Mouse (Mus musculus) heart, embryonic 12.5 days (tissue): ENCODE results near the gene Gm20388. TPM values are rescaled to one million over a fixed set of nuclear protein-coding genes. Genes with fewer than 3 reads are reported as not detected.

Experiments used
- ATAC-seq: fragments of 200-750 bp; cut with Nextera tagmentation; 2 replicates; pipeline ENCODE4 v1.8.0; 2017; ENCODE audit warnings: moderate TSS enrichment, moderate library complexity; ENCODE audit not compliant: insufficient number of reproducible peaks, low FRiP score
- H3K27ac ChIP-seq: fragments of 300-500 bp; sonication (generic); 2 replicates; pipeline ENCODE4 v1.5.1; 2016; ENCODE audit warnings: mild to moderate bottlenecking, moderate library complexity; ENCODE audit not compliant: poor library complexity, severe bottlenecking
- H3K27me3 ChIP-seq: fragments of 300-500 bp; sonication (generic); replicated peaks from 2 replicates; pipeline ENCODE4 v1.6.1; 2016; ENCODE audit warnings: mild to moderate bottlenecking, moderate library complexity
- H3K36me3 ChIP-seq: fragments of 300-500 bp; sonication (generic); 2 replicates; pipeline ENCODE4 v1.6.1; 2016; ENCODE audit warnings: mild to moderate bottlenecking, moderate library complexity
- H3K4me1 ChIP-seq: fragments of 300-500 bp; sonication (generic); replicated peaks from 2 replicates; pipeline ENCODE4 v1.6.1; 2016; ENCODE audit warnings: mild to moderate bottlenecking
- H3K4me2 ChIP-seq: fragments of 300-500 bp; sonication (generic); 2 replicates; pipeline ENCODE4 v1.6.1; 2016; ENCODE audit warnings: mild to moderate bottlenecking, moderate library complexity
- H3K4me3 ChIP-seq: fragments of 300-500 bp; sonication (generic); 2 replicates; pipeline ENCODE4 v1.5.1; 2016; ENCODE audit warnings: mild to moderate bottlenecking
- H3K9ac ChIP-seq: fragments of 300-500 bp; sonication (generic); 2 replicates; pipeline ENCODE4 v1.6.1; 2016; ENCODE audit warnings: mild to moderate bottlenecking, moderate library complexity
- H3K9me3 ChIP-seq: fragments of 300-500 bp; sonication (generic); replicated peaks from 2 replicates; pipeline ENCODE4 v1.6.1; 2016; ENCODE audit warnings: mild to moderate bottlenecking, moderate library complexity
- WGBS: fragments of 180-500 bp; shearing (Covaris S2); methylation state at CpG from one replicate; pipeline ENCODE4 v1.1.7; 2016; 5-methylcytosine and 5-hydroxymethylcytosine counted together
- polyA plus RNA-seq: library from polyadenylated mRNA; unstranded; fragments of >200 nt; fragmentation: Nextera tagmentation; extraction: Ambion mirVana; gene quantifications from 2 replicates; pipeline ENCODE4 v1.2.1, GENCODE M21; 2016

Gene Gm20388
- polyA plus RNA-seq, 1 experiment from 2014 or later, result not detected

- no peak for ATAC-seq
- H3K4me1 ChIP-seq, result peaks cover 9% of the 10 kb centered on the region
- 90% methylated on average over 7 of the region's 7 CpGs for WGBS
- H3K4me3 ChIP-seq, result no peak overlapping the region
- H3K4me2 ChIP-seq, result no peak overlapping the region
- peaks cover 80% of the 10 kb centered on the region for H3K36me3 ChIP-seq
- H3K9me3 ChIP-seq, result no peaks in the 10 kb centered on the region; the same call in 1 of the 2 replicates
- no peak overlapping the region for H3K27ac ChIP-seq
- H3K9ac ChIP-seq, result no peak overlapping the region
- no peaks in the 10 kb centered on the region for H3K27me3 ChIP-seq
Measured at GRCm38 (mm10) chr8:121981520-121981895, 2070.9 kb downstream of the Gm20388 start.

GRCm38 (mm10) chr8:121985673-121986072, 2075.0 kb downstream of the Gm20388 start:
- Histone ChIP-seq H3K27ac (no peak overlapping the region), H3K36me3 (peaks cover 92% of the 10 kb centered on the region), H3K4me1 (peaks cover 6% of the 10 kb centered on the region), H3K9ac (no peak overlapping the region), H3K4me2 (no peak overlapping the region), H3K27me3 (no peaks in the 10 kb centered on the region), H3K4me3 (no peak overlapping the region), H3K9me3 (no peaks in the 10 kb centered on the region; the same call in 1 of the 2 replicates)
- WGBS, result 96% methylated on average over 3 of the region's 3 CpGs
- no peak for ATAC-seq

- Histone ChIP-seq H3K9me3 (no peaks in the 10 kb centered on the region; the same call in 1 of the 2 replicates), H3K27me3 (no peaks in the 10 kb centered on the region), H3K27ac (no peak overlapping the region), H3K36me3 (peaks cover 92% of the 10 kb centered on the region), H3K4me2 (no peak overlapping the region), H3K9ac (no peak overlapping the region), H3K4me3 (no peak overlapping the region), H3K4me1 (no peaks in the 10 kb centered on the region; the same call in 1 of the 2 replicates)
- WGBS, result 92% methylated on average over 5 of the region's 5 CpGs
- no peak for ATAC-seq
Measured at GRCm38 (mm10) chr8:121987892-121988291, 2077.3 kb downstream of the Gm20388 start.

- no peak overlapping the region for H3K4me3 ChIP-seq
- no peak overlapping the region for H3K9ac ChIP-seq
- H3K4me2 ChIP-seq, result no peak overlapping the region
- WGBS, result 78% methylated on average over 9 of the region's 9 CpGs
- ATAC-seq, result no peak
- H3K4me1 ChIP-seq, result peaks cover 12% of the 10 kb centered on the region
- no peak overlapping the region for H3K27ac ChIP-seq
- peaks cover 89% of the 10 kb centered on the region for H3K36me3 ChIP-seq
- H3K27me3 ChIP-seq, result no peaks in the 10 kb centered on the region
- no peaks in the 10 kb centered on the region; the same call in 1 of the 2 replicates for H3K9me3 ChIP-seq
Measured at GRCm38 (mm10) chr8:121990506-121991255, 2080.0 kb downstream of the Gm20388 start.

- Histone ChIP-seq H3K36me3 (peaks cover 81% of the 10 kb centered on the region), H3K4me2 (no peak overlapping the region), H3K4me3 (no peak overlapping the region), H3K27ac (no peak overlapping the region), H3K27me3 (no peaks in the 10 kb centered on the region), H3K9ac (no peak overlapping the region), H3K4me1 (peaks cover 12% of the 10 kb centered on the region), H3K9me3 (no peaks in the 10 kb centered on the region)
- WGBS, result 85% methylated on average over 7 of the region's 7 CpGs
- no peak; the same call in 1 of the 2 replicates for ATAC-seq
Measured at GRCm38 (mm10) chr8:121991611-121992010, 2081.0 kb downstream of the Gm20388 start.

- Histone ChIP-seq H3K9ac (no peak overlapping the region), H3K9me3 (no peaks in the 10 kb centered on the region), H3K27me3 (no peaks in the 10 kb centered on the region), H3K27ac (no peak overlapping the region), H3K36me3 (peaks cover 81% of the 10 kb centered on the region), H3K4me1 (peaks cover 12% of the 10 kb centered on the region), H3K4me3 (no peak overlapping the region), H3K4me2 (no peak overlapping the region)
- no peak for ATAC-seq
- WGBS, result 85% methylated on average over 4 of the region's 4 CpGs
Measured at GRCm38 (mm10) chr8:121992911-121993310, 2082.3 kb downstream of the Gm20388 start.

- no peaks in the 10 kb centered on the region for H3K9me3 ChIP-seq
- 42% methylated on average over 4 of the region's 4 CpGs for WGBS
Measured at GRCm38 (mm10) chr8:121995112-121995511, 2084.5 kb downstream of the Gm20388 start.

GRCm38 (mm10) chr8:121995895-121996294, 2085.3 kb downstream of the Gm20388 start:
- WGBS, result 84% methylated on average over 3 of the region's 3 CpGs
- peaks cover 12% of the 10 kb centered on the region; the same call in 1 of the 2 replicates for H3K4me1 ChIP-seq

More at GRCm38 (mm10) chr8:121995112-121995511, 2084.5 kb downstream of the Gm20388 start:
- Histone ChIP-seq H3K27me3 (no peaks in the 10 kb centered on the region), H3K9ac (no peak overlapping the region), H3K27ac (peak overlapping the region; percentile 34; the same call in 1 of the 2 replicates), H3K4me2 (no peak overlapping the region), H3K4me3 (no peak overlapping the region), H3K4me1 (peaks cover 12% of the 10 kb centered on the region), H3K36me3 (peaks cover 81% of the 10 kb centered on the region)
- ATAC-seq, result no peak

GRCm38 (mm10) chr8:121998631-121999030, 2088.0 kb downstream of the Gm20388 start:
- Histone ChIP-seq H3K9ac (no peak overlapping the region), H3K4me2 (no peak overlapping the region), H3K27ac (no peak overlapping the region), H3K4me3 (no peak overlapping the region), H3K9me3 (no peaks in the 10 kb centered on the region), H3K4me1 (peaks cover 12% of the 10 kb centered on the region), H3K36me3 (peaks cover 85% of the 10 kb centered on the region), H3K27me3 (no peaks in the 10 kb centered on the region)
- ATAC-seq, result no peak
- 84% methylated on average over 4 of the region's 4 CpGs for WGBS

More at GRCm38 (mm10) chr8:121995895-121996294, 2085.3 kb downstream of the Gm20388 start:
- Histone ChIP-seq H3K4me3 (no peak overlapping the region), H3K4me2 (no peak overlapping the region), H3K9ac (no peak overlapping the region), H3K27ac (no peak overlapping the region), H3K27me3 (no peaks in the 10 kb centered on the region), H3K36me3 (peaks cover 81% of the 10 kb centered on the region), H3K9me3 (no peaks in the 10 kb centered on the region)
- no peak for ATAC-seq

- Histone ChIP-seq H3K36me3 (peaks cover 88% of the 10 kb centered on the region), H3K9ac (no peak overlapping the region), H3K4me2 (no peak overlapping the region), H3K4me1 (peaks cover 12% of the 10 kb centered on the region), H3K27me3 (no peaks in the 10 kb centered on the region), H3K9me3 (no peaks in the 10 kb centered on the region), H3K27ac (no peak overlapping the region), H3K4me3 (no peak overlapping the region)
- WGBS, result 87% methylated on average over 5 of the region's 5 CpGs
- ATAC-seq, result no peak
Measured at GRCm38 (mm10) chr8:121999211-121999610, 2088.6 kb downstream of the Gm20388 start.

GRCm38 (mm10) chr8:122001339-122002115, 2090.9 kb downstream of the Gm20388 start:
- H3K4me2 ChIP-seq, result no peak overlapping the region
- no peaks in the 10 kb centered on the region; the same call in 1 of the 2 replicates for H3K4me1 ChIP-seq
- 74% methylated on average over 15 of the region's 15 CpGs for WGBS
- no peak overlapping the region for H3K4me3 ChIP-seq
- H3K9me3 ChIP-seq, result no peaks in the 10 kb centered on the region
- H3K36me3 ChIP-seq, result peaks cover 89% of the 10 kb centered on the region
- no peak overlapping the region for H3K27ac ChIP-seq
- H3K27me3 ChIP-seq, result no peaks in the 10 kb centered on the region
- no peak for ATAC-seq
- H3K9ac ChIP-seq, result no peak overlapping the region
